Mouse (Mus musculus): Measurements from ENCODE around the gene A630095N17Rik.
A peak's percentile ranks its signal among the peaks of the same experiment; 100 is the strongest.

Gene A630095N17Rik

DNA sequence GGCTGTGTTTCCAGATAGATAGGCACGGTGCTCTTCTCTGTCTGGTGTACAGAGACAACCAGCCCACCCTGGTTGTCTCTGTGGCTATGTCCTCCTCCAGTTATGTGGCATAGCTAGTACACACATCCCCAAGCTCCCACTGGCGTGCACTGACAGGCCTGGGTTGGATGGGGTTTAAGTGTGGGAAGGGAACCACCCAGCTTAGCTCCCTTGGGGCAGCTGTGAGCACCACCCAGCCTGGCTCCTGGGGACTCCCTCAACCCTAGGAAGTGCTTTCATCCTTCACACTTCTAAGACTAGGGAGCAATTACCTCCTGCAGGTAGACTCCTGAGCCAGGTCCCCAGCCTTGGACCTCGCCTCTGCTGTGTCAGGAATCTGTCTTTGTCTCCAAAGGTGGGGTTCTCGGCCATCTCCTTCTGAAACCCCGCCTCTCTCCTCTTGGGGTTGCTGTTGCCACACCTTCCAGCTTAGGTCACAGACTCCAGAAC is at the start of gene A630095N17Rik:
Gene A630095N17Rik (minus strand): TSS at position 439 of the 489 bp plus-strand sequence.
- DNase-seq, result no peak

GRCm38 (mm10) chr1:75278228-75278627 is 46.3 kb upstream of the A630095N17Rik start, which contains the start of gene Resp18:
Gene Resp18, minus strand, starts transcription at chr1:75278415.
- DNase-seq, result no peak

DNA sequence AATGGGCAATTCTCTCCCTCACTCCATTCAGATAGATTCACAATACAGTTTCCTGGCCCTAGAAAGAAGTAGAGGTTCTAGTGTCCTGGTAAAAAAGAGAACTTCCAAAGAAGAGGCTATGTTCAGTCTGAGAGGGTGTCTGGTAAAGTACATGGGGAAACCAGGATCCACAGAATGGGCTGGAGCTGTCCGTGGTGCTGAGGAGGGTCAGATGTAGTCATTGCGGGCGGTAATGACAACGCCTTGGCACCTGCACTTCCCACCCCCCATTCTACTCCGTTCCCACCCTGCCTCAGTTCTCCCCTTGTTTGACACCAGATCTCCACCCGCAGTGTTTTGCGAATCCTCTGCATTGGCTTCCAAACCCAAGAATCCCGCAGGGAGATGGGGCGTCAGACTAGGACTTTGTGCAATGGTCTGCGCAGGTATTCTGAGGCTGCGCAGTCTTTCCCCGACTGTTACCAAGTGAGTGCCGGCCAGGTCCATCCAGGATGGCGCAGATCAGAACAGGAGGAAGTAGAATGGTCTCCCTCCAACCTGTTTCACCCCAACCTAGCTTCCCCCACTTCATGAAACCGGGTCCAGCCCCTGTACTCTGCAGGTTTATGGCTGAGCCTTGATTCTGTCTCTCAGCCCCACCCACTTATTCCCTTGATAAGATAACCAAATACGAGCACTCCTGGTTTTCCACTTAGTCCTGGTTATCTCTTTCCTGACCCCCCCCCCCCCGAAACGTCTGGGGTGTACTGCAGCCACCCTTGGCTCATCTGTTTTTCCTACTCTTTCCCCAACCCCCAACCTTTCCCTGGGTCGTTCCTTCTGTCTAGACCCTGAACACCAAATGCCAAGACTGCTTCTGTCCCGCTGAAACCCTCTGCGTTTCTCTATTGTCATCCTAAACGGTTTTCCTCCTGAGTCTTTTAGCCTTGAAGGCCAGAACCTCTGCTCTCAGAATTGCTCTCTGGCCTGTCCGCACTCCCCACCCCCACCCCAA is 45.6 kb upstream of the A630095N17Rik start:
- no peak for DNase-seq

DNA sequence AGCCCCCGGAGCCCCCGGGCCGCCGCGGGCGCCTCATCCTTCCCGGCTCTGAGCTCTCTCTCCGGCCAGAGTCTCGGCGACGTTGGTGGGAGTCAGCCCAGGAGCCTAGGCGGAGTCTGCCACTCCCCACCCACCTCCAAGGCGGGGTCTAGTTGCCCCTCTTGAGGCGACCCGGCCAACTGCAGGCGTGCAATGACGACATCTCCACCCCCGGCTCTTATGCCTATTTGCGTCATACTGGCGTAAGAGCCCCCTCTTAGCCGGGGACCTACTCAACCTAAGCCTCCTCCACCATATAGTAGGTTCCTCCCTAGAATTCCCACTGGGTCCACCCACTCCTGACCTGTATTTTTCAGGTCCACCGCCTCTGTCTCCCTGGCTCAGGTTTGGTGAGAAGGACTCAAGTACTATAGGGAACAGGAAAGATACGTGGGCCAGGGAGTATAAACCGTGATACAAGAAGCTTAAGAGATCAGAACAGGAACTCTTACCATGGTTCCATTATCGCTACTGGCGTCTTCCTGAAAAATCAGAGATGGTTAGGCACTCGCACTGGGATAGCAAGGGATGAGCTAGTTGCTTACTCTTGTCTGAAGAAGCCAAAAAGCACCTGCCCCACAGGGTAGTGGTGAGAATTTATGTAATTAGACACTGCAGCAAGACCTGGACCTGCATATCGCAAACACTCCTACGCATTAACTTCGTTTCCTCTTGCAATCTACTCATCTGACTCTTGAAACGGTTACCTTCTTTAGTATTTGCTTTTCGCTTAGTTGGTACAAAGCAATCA is 32.4 kb upstream of the A630095N17Rik start, which contains the start of gene Ptprn:
Gene Ptprn (minus strand): TSS at position 412 of the 790 bp plus-strand sequence.
- DNase-seq, result peak; percentile 75

- peak; percentile 58 for DNase-seq
These were observed 31.4 kb upstream of the A630095N17Rik start for GRCm38 (mm10) chr1:75262969-75263951.

GRCm38 (mm10) chr1:75261278-75261677 is 29.4 kb upstream of the A630095N17Rik start:
- no peak for DNase-seq

DNA sequence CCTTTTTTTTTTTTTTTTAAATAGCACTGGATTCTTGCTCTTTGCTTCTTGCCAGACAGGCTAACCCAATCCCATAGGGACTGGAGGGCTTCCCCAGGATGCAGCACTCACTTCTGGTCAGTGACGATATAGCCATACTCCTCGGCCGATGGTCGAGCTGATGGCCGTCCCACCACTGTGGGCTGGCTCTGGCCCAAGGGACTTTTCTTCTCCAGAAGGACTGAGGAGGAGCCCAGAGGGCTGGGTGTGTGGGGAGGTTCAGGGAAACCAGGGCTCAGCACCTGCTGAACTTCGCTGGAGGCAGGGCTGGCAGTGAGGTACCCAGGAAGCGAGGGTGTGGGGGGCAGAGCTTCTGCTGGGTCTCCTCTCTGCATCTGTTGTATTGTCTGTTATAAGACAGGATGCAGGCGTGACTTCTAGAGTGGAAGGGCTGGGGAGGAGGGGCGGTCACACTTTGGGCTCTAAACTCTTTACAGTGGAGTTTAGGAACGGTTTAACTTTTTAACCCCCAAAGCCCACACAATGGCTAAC is 23.7 kb upstream of the A630095N17Rik start:
- DNase-seq, result no peak

- DNase-seq, result no peak
These were observed 22.7 kb upstream of the A630095N17Rik start for GRCm38 (mm10) chr1:75254625-75255013.

GRCm38 (mm10) chr1:75253849-75254624 is 22.1 kb upstream of the A630095N17Rik start:
- DNase-seq, result peak; percentile 92

GRCm38 (mm10) chr1:75253029-75253428 is 21.1 kb upstream of the A630095N17Rik start:
- DNase-seq, result no peak

DNA sequence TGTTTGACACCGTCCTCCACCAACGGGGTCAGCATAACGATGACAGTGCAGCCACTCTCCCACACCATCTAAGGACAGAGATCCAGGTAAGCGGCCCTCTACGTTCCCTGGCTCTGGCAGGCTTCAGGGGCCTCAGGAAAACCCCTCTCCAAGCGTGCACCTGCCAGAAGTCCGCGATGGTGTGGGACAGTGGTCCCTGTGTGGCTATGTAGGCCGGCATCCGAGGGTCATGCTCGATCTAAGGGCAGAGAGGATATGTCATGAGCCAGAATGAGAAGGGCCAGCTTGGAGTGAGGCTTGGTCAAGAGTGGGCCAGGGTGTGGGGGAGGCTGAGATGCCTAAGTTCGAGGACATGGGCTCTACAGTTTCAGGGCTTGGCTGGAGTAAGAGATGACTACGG is 20.4 kb upstream of the A630095N17Rik start:
- no peak for DNase-seq

GRCm38 (mm10) chr1:75251112-75251970 is 19.4 kb upstream of the A630095N17Rik start:
- DNase-seq, result peak; percentile 67

DNA sequence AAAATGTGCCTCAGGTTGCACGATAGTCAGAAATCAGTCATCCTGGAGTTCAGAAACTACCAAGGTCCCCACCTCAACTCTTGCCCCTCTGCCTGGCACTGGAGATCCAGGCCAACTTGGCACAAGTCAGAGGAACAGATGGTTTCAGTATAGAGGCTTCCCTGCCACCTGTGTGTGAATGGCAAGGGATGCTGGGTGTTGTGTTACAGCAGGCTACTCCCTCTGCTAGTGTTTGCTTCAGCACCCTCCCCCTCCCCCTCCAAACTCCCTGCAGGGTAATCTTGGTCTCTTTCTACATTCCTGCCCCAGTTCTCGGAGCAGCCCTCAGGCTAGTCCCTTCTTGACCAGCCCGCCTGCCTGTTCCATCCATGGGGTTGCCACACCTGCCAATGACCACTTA is 18.6 kb upstream of the A630095N17Rik start:
- no peak for DNase-seq

DNA sequence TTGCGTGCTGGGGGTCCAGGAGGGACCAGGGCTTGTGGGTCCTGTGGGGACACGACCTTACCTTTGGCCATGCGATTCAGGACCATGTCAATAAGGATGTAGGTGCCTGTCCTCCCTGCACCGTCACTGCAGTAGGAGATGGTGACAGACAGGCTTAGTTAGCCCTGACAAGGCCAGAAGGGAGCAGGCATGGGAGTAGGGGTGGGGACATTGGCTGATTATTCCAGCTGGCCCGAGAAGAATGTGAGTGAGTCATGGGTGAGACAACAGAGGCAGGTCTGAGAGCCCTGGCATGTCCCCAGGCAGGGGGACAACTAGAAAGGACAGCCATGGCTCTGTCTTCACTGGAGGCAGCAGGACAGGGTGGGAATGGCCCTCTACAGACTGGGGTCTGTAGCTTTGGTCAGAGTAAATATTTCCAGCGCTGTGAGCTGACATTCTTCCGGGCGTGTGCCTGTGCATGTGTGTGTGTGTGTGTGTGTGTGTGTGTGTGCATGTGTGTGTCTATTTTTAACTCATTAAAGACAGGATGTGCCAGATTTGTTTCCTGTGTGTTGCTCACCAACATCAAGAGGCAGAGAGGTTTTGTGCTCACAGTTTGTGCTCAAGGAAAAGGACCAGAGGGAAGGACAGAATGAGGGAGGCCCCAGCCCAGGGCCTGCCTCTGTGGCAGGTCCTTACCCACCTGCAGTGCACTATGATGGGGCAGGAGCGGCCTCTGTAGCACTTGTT is 16.3 kb upstream of the A630095N17Rik start:
- no peak for DNase-seq

- DNase-seq, result no peak
These were observed 15.4 kb upstream of the A630095N17Rik start for GRCm38 (mm10) chr1:75247071-75247930.

DNA sequence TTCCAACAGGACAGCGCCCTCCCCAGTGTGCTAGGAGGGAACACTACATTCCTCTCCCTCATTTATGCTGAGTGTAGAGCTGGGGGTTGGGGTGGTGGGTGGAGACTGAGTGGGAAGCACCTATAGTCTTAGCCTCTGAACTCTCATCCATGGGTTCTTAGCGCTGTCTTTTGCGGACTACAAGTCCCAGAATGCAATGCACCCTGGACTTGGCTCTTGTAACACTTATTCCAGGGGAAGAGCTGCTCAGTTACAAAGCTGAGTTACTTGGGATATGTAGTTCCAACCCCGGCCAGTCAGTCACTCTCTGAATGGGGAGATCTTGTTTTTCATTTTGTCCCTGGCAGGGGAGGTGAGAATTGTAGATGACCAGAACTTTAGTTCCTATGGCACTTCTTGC is 12.9 kb upstream of the A630095N17Rik start:
- DNase-seq, result no peak

GRCm38 (mm10) chr1:75244175-75244826 is 12.4 kb upstream of the A630095N17Rik start:
- DNase-seq, result no peak

DNA sequence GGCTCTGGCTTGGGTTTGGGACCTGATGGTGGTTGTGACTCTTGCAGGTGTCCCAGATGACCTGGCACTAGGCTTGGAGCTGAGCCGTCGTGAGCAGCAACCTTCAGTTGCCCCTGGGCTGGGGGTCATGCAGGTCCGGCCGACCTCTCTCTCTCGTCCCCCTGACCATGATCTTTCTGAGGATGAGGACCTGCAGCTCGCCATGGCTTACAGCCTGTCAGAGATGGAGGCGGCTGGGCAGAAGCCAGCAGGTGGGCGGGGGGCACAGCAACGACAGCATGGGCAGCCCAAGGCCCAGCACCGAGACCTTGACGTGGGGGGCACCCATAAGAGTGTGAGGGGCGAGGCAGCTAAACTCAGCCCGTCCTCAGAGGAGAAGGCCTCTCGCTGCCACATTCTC is 11.5 kb upstream of the A630095N17Rik start:
- DNase-seq, result no peak

Data from right cerebral cortex, postnatal 14 days (tissue).